Mouse (Mus musculus) lung, embryonic 16.5 days (tissue): ENCODE results near the gene Ppp1r27. TPM values are rescaled to one million over a fixed set of nuclear protein-coding genes. Genes with fewer than 3 reads are reported as not detected.

Source experiments
- ATAC-seq: fragments of 200-750 bp; cut with Nextera tagmentation; 2 replicates; pipeline ENCODE4 v1.8.0; 2017; ENCODE audit warnings: low read depth, mild to moderate bottlenecking, moderate library complexity
- H3K27ac ChIP-seq: fragments of 300-500 bp; sonication (generic); 2 replicates; pipeline ENCODE4 v1.5.1; 2014; ENCODE audit warnings: mild to moderate bottlenecking, control low read depth, low read length
- H3K27me3 ChIP-seq: fragments of 300-500 bp; sonication (generic); 2 replicates; pipeline ENCODE4 v1.6.1; 2014; ENCODE audit warnings: low read depth, low read length, mixed read lengths; ENCODE audit not compliant: control insufficient read depth, insufficient read depth
- H3K36me3 ChIP-seq: fragments of 300-500 bp; sonication (generic); 2 replicates; pipeline ENCODE4 v1.6.1; 2014; ENCODE audit warnings: low read length; ENCODE audit not compliant: control insufficient read depth, insufficient read depth
- H3K4me1 ChIP-seq: fragments of 300-500 bp; sonication (generic); replicated peaks from 2 replicates; pipeline ENCODE4 v1.6.1; 2014; ENCODE audit warnings: low read length, mixed read lengths; ENCODE audit not compliant: control insufficient read depth, insufficient read depth
- H3K4me2 ChIP-seq: fragments of 300-500 bp; sonication (generic); 2 replicates; pipeline ENCODE4 v1.6.1; 2014; ENCODE audit warnings: low read depth, low read length, control low read depth
- H3K4me3 ChIP-seq: fragments of 300-500 bp; sonication (generic); 2 replicates; pipeline ENCODE4 v1.5.1; 2014; ENCODE audit warnings: mild to moderate bottlenecking, low read length, control low read depth
- H3K9ac ChIP-seq: fragments of 300-500 bp; sonication (generic); 2 replicates; pipeline ENCODE4 v1.6.1; 2014; ENCODE audit warnings: low read length, control low read depth
- H3K9me3 ChIP-seq: fragments of 300-500 bp; sonication (generic); 2 replicates; pipeline ENCODE4 v1.6.1; 2016; ENCODE audit warnings: low read length; ENCODE audit not compliant: control insufficient read depth
- WGBS: fragments of 180-500 bp; shearing (Covaris S2); extraction: QIAGEN DNeasy Blood & Tissue Kit; methylation state at CpG from one replicate; pipeline ENCODE4 v1.1.7; 2014; 5-methylcytosine and 5-hydroxymethylcytosine counted together
- polyA plus RNA-seq: library from polyadenylated mRNA; unstranded; fragments of >200 nt; fragmentation: Nextera tagmentation; extraction: Ambion mirVana; gene quantifications from 2 replicates; pipeline ENCODE4 v1.2.1, GENCODE M21; 2015

Gene Ppp1r27
- polyA plus RNA-seq, 1 experiment from 2014 or later, result 0.95 TPM

DNA sequence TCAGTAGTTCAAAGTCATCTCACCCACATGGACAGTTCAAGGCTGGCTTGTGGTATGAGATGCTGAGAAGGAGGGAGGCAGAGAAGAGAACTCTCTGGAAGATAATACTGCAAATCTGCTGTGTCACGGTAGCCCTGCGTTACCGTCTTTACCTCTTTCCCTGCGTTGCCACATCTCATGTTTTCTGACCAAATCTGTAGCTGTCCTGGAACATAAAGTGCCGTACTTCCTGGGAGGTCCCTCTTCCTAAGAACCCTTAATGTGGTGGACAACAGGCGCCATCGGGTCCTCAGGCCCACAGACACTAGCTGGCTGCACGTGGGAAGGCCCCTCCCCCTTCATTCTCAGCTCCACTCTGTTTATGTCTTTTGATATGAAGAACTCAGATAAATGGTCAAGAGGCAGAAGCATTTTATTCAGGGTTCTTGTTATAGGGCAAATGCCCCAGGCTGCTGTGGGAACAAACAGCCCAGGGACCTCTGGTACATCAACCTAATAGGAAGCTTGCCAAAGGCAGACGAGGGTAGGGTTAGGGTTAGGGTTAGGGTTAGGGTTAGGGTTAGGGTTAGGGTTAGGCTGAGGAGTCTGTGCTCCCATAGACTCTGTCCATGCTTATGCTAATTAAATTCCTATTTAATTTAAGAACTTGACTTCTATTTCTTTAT lies 23.1 kb downstream of the Ppp1r27 start:
- no peak overlapping the region for H3K4me3 ChIP-seq
- peaks cover 49% of the 10 kb centered on the region for H3K27me3 ChIP-seq
- H3K27ac ChIP-seq, result no peak overlapping the region
- whole genome bisulfite sequencing, result 52% methylated on average over 9 of the region's 9 CpGs
- no peak overlapping the region for H3K4me2 ChIP-seq
- no peaks in the 10 kb centered on the region for H3K9me3 ChIP-seq
- no peaks in the 10 kb centered on the region for H3K36me3 ChIP-seq
- H3K9ac ChIP-seq, result no peak overlapping the region
- no peak for ATAC-seq
- H3K4me1 ChIP-seq, result peaks cover 10% of the 10 kb centered on the region

DNA sequence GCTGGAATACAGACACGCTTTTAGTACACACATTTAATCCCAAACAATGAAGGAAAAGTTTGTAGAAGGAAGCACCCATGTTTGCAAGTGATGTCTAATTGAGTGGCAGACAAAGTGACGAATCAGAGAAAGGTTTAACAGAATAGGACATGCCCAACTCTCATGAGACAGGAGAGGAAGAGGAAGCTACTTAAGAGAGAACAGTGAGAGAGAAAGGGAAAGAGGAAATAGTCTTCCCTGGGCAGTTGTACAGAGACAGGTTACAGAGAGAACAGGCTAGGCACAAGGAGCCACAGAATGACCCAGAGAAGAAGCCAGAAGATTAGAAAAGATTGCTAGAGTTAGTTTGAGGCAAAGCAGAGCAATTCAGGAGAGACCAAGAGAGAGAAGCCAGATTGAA lies 25.0 kb downstream of the Ppp1r27 start:
- Histone ChIP-seq H3K36me3 (no peaks in the 10 kb centered on the region), H3K4me3 (no peak overlapping the region), H3K4me2 (no peak overlapping the region), H3K9ac (no peak overlapping the region), H3K9me3 (no peaks in the 10 kb centered on the region), H3K27me3 (peaks cover 32% of the 10 kb centered on the region), H3K27ac (no peak overlapping the region), H3K4me1 (peaks cover 7% of the 10 kb centered on the region)
- WGBS, result 95% methylated on average over 2 of the region's 2 CpGs
- no peak for ATAC-seq

DNA sequence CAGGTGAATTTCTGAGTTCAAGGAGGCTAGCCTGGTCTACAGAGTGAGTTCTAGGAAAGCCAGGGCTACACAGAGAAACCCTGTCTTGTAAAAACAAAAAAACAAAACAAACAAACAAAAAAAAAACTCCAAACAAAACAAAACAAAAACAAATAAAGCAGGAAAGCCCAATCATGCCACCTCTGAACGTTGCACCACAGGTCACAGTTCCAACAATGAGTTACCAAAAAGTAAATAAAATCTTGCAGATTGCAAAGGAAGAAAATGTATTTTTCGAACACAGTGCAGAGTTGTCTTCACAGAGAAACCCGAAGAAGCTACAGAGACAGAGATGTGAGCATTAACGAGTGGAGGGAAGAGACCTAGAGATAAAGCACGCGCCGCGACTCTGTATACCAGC lies 28.4 kb downstream of the Ppp1r27 start:
- H3K36me3 ChIP-seq, result no peaks in the 10 kb centered on the region
- 81% methylated on average over 8 of the region's 8 CpGs for WGBS
- H3K4me2 ChIP-seq, result no peak overlapping the region
- H3K4me1 ChIP-seq, result peaks cover 13% of the 10 kb centered on the region
- H3K4me3 ChIP-seq, result no peak overlapping the region
- no peak overlapping the region for H3K9ac ChIP-seq
- H3K27ac ChIP-seq, result no peak overlapping the region
- H3K9me3 ChIP-seq, result no peaks in the 10 kb centered on the region
- no peak for ATAC-seq
- H3K27me3 ChIP-seq, result no peaks in the 10 kb centered on the region; the same call in 1 of the 2 replicates

DNA sequence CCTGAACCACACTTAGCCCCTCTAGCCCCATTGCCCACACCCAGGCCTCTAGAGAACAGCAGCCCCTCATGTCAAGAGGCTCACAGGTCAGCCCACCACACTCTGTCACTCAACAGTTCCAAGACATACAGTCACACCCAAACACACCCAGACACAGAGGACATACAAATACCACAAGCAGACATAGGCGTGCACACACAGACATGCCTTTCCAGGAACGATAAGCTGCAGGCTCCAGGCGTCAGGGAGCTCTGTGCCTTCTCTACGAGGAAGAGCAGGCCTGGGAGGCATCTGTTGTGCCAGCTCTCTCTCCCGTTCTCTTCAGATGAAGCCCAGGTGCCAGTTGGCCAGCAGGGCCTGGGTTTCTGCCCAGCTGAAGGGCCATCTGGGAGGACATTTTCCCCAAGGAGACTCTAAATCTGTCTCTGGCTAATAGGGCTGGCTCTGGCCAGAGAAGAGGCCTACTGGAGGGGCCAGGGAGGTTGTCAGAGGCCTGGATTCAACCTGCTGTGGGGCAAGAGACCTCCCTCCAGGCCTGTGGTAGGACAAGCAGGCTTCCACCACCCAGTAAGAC lies 29.9 kb downstream of the Ppp1r27 start:
- ATAC-seq, result no peak
- Histone ChIP-seq H3K27me3 (no peaks in the 10 kb centered on the region), H3K36me3 (no peaks in the 10 kb centered on the region), H3K4me1 (peaks cover 13% of the 10 kb centered on the region), H3K9ac (no peak overlapping the region), H3K4me2 (no peak overlapping the region), H3K27ac (peak overlapping the region; percentile 1; the same call in 1 of the 2 replicates), H3K9me3 (no peaks in the 10 kb centered on the region), H3K4me3 (no peak overlapping the region)
- WGBS, result 60% methylated on average over 5 of the region's 5 CpGs

DNA sequence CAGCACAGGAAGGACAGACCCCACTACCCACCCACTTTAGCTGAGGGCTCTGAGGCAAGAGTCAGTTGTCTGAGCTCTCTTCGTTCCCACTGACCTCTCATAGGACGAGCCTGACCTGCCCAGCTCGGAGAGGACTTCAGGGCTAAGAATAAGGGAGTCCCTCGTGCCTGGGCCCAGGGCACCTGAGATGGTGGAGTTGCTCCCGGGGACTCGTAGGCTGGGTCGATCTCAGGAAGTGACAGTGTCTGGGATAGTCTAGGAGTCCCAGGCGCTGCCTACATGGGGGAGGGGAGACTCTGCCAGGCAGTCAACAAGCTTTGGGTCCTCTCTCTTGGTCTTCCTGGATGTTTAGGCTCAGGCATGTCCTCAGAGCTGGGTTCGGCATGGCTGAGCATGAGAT lies 30.4 kb downstream of the Ppp1r27 start:
- Histone ChIP-seq H3K4me3 (no peak overlapping the region), H3K4me2 (no peak overlapping the region), H3K9ac (no peak overlapping the region), H3K27ac (no peak overlapping the region), H3K27me3 (no peaks in the 10 kb centered on the region), H3K9me3 (no peaks in the 10 kb centered on the region), H3K36me3 (no peaks in the 10 kb centered on the region), H3K4me1 (peaks cover 13% of the 10 kb centered on the region)
- WGBS, result 60% methylated on average over 9 of the region's 9 CpGs
- ATAC-seq, result no peak

DNA sequence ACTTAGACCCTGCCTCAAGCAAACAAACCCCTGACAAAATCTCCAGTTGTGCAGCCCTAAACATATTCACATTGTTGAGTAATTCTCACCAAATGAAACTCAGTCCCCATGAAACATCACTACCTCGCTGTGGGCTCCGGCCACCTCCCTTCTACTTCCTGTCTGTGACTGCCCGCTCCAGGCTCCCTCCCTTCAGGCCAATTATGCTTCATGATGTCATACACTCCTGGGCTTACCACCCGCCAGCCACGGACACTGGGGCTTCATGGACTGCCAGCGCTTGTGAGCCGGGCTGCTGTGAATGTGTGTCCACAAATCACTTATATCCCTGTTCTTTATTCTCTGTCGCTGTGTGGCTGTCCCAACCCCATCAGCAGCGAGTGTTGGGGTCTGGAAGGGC lies 31.2 kb downstream of the Ppp1r27 start:
- Histone ChIP-seq H3K4me2 (peak overlapping the region; percentile 28), H3K9me3 (no peaks in the 10 kb centered on the region), H3K4me1 (peaks cover 13% of the 10 kb centered on the region), H3K4me3 (no peak overlapping the region), H3K27ac (0 out of 2 replicates have a peak overlapping the region, but pooled peaks have one; percentile 10), H3K9ac (peak overlapping the region; percentile 47; the same call in 1 of the 2 replicates), H3K36me3 (no peaks in the 10 kb centered on the region), H3K27me3 (no peaks in the 10 kb centered on the region; the same call in 1 of the 2 replicates)
- peak; percentile 71 for ATAC-seq
- WGBS, result 29% methylated on average over 9 of the region's 9 CpGs

DNA sequence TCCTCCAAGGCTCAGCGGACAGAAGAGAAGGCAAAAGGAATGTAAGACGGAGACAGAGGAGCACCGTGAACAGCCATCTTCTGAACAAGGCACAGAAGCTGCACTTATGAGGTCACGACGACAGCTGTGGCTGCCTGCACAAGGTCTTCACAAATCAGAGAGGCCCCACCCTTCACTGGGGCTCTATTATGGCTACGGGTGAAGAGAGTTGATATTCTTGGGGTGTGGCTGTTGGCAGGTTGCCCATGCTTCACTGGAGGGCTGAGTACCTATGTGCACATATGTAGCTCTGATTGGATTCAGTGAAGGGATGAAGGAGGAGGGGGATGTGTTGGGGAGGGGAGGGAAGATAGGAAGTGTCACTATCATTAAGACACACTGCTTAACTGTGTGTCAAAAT lies 32.4 kb downstream of the Ppp1r27 start:
- H3K27me3 ChIP-seq, result no peaks in the 10 kb centered on the region; the same call in 1 of the 2 replicates
- H3K4me3 ChIP-seq, result no peak overlapping the region
- peaks cover 13% of the 10 kb centered on the region for H3K4me1 ChIP-seq
- peak; percentile 26; the same call in 1 of the 2 replicates for ATAC-seq
- peak overlapping the region; percentile 35 for H3K27ac ChIP-seq
- H3K9ac ChIP-seq, result no peak overlapping the region
- H3K9me3 ChIP-seq, result no peaks in the 10 kb centered on the region
- H3K4me2 ChIP-seq, result no peak overlapping the region
- 47% methylated on average over 6 of the region's 6 CpGs for WGBS
- H3K36me3 ChIP-seq, result no peaks in the 10 kb centered on the region

DNA sequence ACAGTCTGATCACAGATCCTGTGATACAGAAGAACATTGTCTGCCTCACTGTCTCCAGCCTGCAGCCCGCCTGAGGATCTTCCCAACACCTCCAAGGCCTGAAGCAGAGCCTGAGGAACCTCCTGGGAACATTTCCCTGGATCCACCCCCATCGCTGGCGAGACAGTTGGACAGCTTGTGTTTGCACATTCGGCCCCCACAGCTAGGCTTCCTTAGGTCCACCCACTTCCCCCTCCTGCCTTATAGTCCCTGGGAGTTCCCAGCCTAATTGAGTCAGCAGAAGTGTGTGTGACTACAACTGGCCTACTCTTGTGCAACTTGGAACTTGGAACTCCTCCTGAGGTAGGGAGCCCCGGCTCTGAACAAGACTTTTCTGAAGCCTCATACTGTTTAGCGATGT lies 32.9 kb downstream of the Ppp1r27 start:
- peak overlapping the region; percentile 17; the same call in 1 of the 2 replicates for H3K9ac ChIP-seq
- H3K4me2 ChIP-seq, result no peak overlapping the region
- H3K27me3 ChIP-seq, result no peaks in the 10 kb centered on the region; the same call in 1 of the 2 replicates
- peak overlapping the region; percentile 35 for H3K27ac ChIP-seq
- ATAC-seq, result peak; percentile 66
- H3K4me3 ChIP-seq, result no peak overlapping the region
- 34% methylated on average over 6 of the region's 6 CpGs for WGBS
- H3K36me3 ChIP-seq, result no peaks in the 10 kb centered on the region
- no peaks in the 10 kb centered on the region for H3K9me3 ChIP-seq
- H3K4me1 ChIP-seq, result peaks cover 13% of the 10 kb centered on the region

DNA sequence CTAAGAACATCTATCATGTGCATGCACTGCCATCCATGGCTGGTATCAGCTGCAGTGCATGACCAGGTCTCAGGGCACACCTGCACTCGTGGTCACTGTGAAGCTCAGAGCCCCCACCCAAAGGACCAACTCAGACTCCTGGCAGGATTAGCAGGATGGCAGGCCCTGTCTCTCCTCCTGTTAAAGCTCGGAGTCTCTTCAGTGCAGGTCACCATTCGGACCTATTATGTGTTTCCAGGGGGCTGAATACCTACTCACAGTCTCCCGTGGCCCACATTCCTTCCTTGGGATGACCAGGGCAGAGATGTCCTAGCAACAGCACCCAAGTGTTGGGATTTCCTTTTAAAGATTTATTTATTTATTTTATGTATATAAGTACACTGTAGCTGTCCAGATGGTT lies 33.8 kb downstream of the Ppp1r27 start:
- H3K4me2 ChIP-seq, result no peak overlapping the region
- no peak for ATAC-seq
- H3K9ac ChIP-seq, result no peak overlapping the region
- no peaks in the 10 kb centered on the region for H3K36me3 ChIP-seq
- WGBS, result 76% methylated on average over 4 of the region's 4 CpGs
- H3K9me3 ChIP-seq, result no peaks in the 10 kb centered on the region
- no peak overlapping the region for H3K4me3 ChIP-seq
- peaks cover 13% of the 10 kb centered on the region for H3K4me1 ChIP-seq
- H3K27me3 ChIP-seq, result no peaks in the 10 kb centered on the region; the same call in 1 of the 2 replicates
- H3K27ac ChIP-seq, result no peak overlapping the region
